Mouse (Mus musculus): Measurements from ENCODE around the gene Vmn2r105. TPM values are rescaled to one million over a fixed set of nuclear protein-coding genes. Genes with fewer than 3 reads are reported as not detected.

The Vmn2r105 gene
- polyA plus RNA-seq (2015; fragmentation: Nextera tagmentation; extraction: Ambion mirVana): not detected in 2 replicates

- ATAC-seq (ENCODE audit: low FRiP score, low TSS enrichment): no peak
Measured at GRCm38 (mm10) chr17:20234952-20235351, at the start of gene Vmn2r105. TSS of gene Vmn2r105 (minus strand) at chr17:20235052.

GRCm38 (mm10) chr17:20255522-20255921, 20.7 kb upstream of the Vmn2r105 start:
- 73% methylated on average over 4 of the region's 4 CpGs for WGBS
- H3K36me3 ChIP-seq (ENCODE audit: insufficient read depth, low read length): no peaks in the 10 kb centered on the region
- no peak overlapping the region for H3K27ac ChIP-seq (ENCODE audit: low read length)
- no peak overlapping the region for H3K9ac ChIP-seq (replicated peaks; ENCODE audit: low read length)
- peaks cover 10% of the 10 kb centered on the region for H3K9me3 ChIP-seq (ENCODE audit: low read length)
- no peaks in the 10 kb centered on the region for H3K4me1 ChIP-seq (ENCODE audit: insufficient read depth, low read length)
- no peak overlapping the region for H3K4me3 ChIP-seq (ENCODE audit: low read length)
- ATAC-seq (ENCODE audit: low FRiP score, low TSS enrichment): no peak
- no peaks in the 10 kb centered on the region for H3K27me3 ChIP-seq (ENCODE audit: insufficient read depth, low read length)
- H3K4me2 ChIP-seq (replicated peaks; ENCODE audit: low read depth, low read length): no peak overlapping the region

More at GRCm38 (mm10) chr17:20234952-20235351, at the start of gene Vmn2r105:
- no peak within 1 kb of the TSS for H3K4me2 ChIP-seq (replicated peaks; ENCODE audit: low read depth, low read length)
- H3K27ac ChIP-seq (ENCODE audit: low read length): no peak within 1 kb of the TSS
- 71% methylated on average over 2 of the region's 2 CpGs for WGBS
- H3K36me3 ChIP-seq (ENCODE audit: insufficient read depth, low read length): no peaks in the 10 kb centered on the region
- no peaks in the 10 kb centered on the region for H3K27me3 ChIP-seq (ENCODE audit: insufficient read depth, low read length)
- no peak within 1 kb of the TSS for H3K4me3 ChIP-seq (ENCODE audit: low read length)
- no peak within 1 kb of the TSS for H3K9ac ChIP-seq (replicated peaks; ENCODE audit: low read length)
- H3K9me3 ChIP-seq (ENCODE audit: low read length): peaks cover 3% of the 10 kb centered on the region; the same call in 1 of the 2 replicates
- H3K4me1 ChIP-seq (ENCODE audit: insufficient read depth, low read length): no peaks in the 10 kb centered on the region

GRCm38 (mm10) chr17:20182997-20183396, 51.9 kb downstream of the Vmn2r105 start, which contains the start of gene Fpr-rs6:
TSS of gene Fpr-rs6 (minus strand) at chr17:20183097.
- Histone ChIP-seq H3K9me3 (ENCODE audit: low read length) (peaks cover 7% of the 10 kb centered on the region; the same call in 1 of the 2 replicates), H3K4me1 (ENCODE audit: insufficient read depth, low read length) (no peaks in the 10 kb centered on the region), H3K4me3 (ENCODE audit: low read length) (no peak within 1 kb of the TSS), H3K27me3 (ENCODE audit: insufficient read depth, low read length) (no peaks in the 10 kb centered on the region), H3K9ac (replicated peaks; ENCODE audit: low read length) (no peak within 1 kb of the TSS), H3K36me3 (ENCODE audit: insufficient read depth, low read length) (no peaks in the 10 kb centered on the region), H3K27ac (ENCODE audit: low read length) (no peak within 1 kb of the TSS), H3K4me2 (replicated peaks; ENCODE audit: low read depth, low read length) (no peak within 1 kb of the TSS)
- ATAC-seq (ENCODE audit: low FRiP score, low TSS enrichment): no peak

Other genes starting within 250 kb of the Vmn2r105 start
- gene Vmn2r104, start 186.7 kb downstream of the Vmn2r105 start, polyA plus RNA-seq (2015; fragmentation: Nextera tagmentation; extraction: Ambion mirVana): not detected in 2 replicates
- not detected in 2 replicates for gene Fpr-rs7, start 120.8 kb downstream of the Vmn2r105 start, polyA plus RNA-seq (2015; fragmentation: Nextera tagmentation; extraction: Ambion mirVana)
- not detected in 2 replicates for gene Fpr-rs6, start 52.0 kb downstream of the Vmn2r105 start, polyA plus RNA-seq (2015; fragmentation: Nextera tagmentation; extraction: Ambion mirVana)
- gene Vmn2r106, start 50.5 kb upstream of the Vmn2r105 start, polyA plus RNA-seq (2015; fragmentation: Nextera tagmentation; extraction: Ambion mirVana): not detected in 2 replicates
- gene Vmn2r107, start 110.2 kb upstream of the Vmn2r105 start, polyA plus RNA-seq (2015; fragmentation: Nextera tagmentation; extraction: Ambion mirVana): not detected in 2 replicates
- gene Vmn1r224, start 179.1 kb upstream of the Vmn2r105 start, polyA plus RNA-seq (2015; fragmentation: Nextera tagmentation; extraction: Ambion mirVana): not detected in 2 replicates
- gene Vmn2r108, start 246.3 kb upstream of the Vmn2r105 start, polyA plus RNA-seq (2015; fragmentation: Nextera tagmentation; extraction: Ambion mirVana): not detected in 2 replicates